Mouse (Mus musculus) C2C12 (cell line): Measurements from ENCODE around the gene Ugcg. TPM values are rescaled to one million over a fixed set of nuclear protein-coding genes. Genes with fewer than 3 reads are reported as not detected.

ENCODE experiments used
- H3K27me3 ChIP-seq: one replicate; pipeline ENCODE4 v1.6.1; 2011; ENCODE audit not compliant: control insufficient read depth, insufficient read depth, insufficient read length
- H3K36me3 ChIP-seq: one replicate; pipeline ENCODE4 v1.6.1; 2011; ENCODE audit not compliant: control insufficient read depth, insufficient read depth
- H3K4me3 ChIP-seq: one replicate; pipeline ENCODE4 v1.5.1; 2011; ENCODE audit warnings: mild to moderate bottlenecking, control low read depth; ENCODE audit not compliant: poor library complexity, insufficient read depth, severe bottlenecking
- H3K79me2 ChIP-seq: one replicate; pipeline ENCODE4 v1.6.1; 2011; ENCODE audit not compliant: control insufficient read depth, insufficient read depth
- H3K79me3 ChIP-seq: one replicate; pipeline ENCODE4 v1.6.1; 2011; ENCODE audit warnings: low read depth, control low read depth
- H3ac ChIP-seq: one replicate; pipeline ENCODE3; 2011; ENCODE audit warnings: low read depth; ENCODE audit not compliant: control insufficient read depth, insufficient read length
- CEBPB ChIP-seq: IDR thresholded peaks from one replicate; pipeline ENCODE4 v1.6.1; 2011; ENCODE audit warnings: low read depth, mild to moderate bottlenecking, control low read depth, moderate library complexity
- CTCF ChIP-seq: IDR thresholded peaks from one replicate; pipeline ENCODE4 v1.5.1; 2011; ENCODE audit not compliant: control insufficient read depth, insufficient read depth, insufficient read length
- FOSL1 ChIP-seq: IDR thresholded peaks from one replicate; pipeline ENCODE4 v1.8.0; 2011; ENCODE audit warnings: mild to moderate bottlenecking, low read length; ENCODE audit not compliant: poor library complexity, insufficient read depth, severe bottlenecking
- MAX ChIP-seq: IDR thresholded peaks from one replicate; pipeline ENCODE4 v1.6.1; 2011; ENCODE audit warnings: mild to moderate bottlenecking, control low read depth
- MYOD1 ChIP-seq: IDR thresholded peaks from one replicate; pipeline ENCODE4 v1.6.1; 2011; ENCODE audit warnings: low read depth; ENCODE audit not compliant: control insufficient read depth, insufficient read length
- MYOG ChIP-seq: IDR thresholded peaks from one replicate; pipeline ENCODE4 v1.6.1; 2011; ENCODE audit not compliant: control insufficient read depth, insufficient read length; ENCODE audit errors: extremely low read depth
- USF1 ChIP-seq: IDR thresholded peaks from one replicate; pipeline ENCODE4 v1.6.1; 2011; ENCODE audit warnings: low read depth, mild to moderate bottlenecking, control low read depth, moderate library complexity
- polyA plus RNA-seq: library from polyadenylated mRNA; unstranded; fragments of >200 nt; fragmentation: generic; extraction: Trizol; gene quantifications from one replicate; pipeline ENCODE4 v1.2.1, GENCODE M21; 2012; ENCODE audit warnings: missing spikeins

Ugcg gene
- polyA plus RNA-seq, 1 experiment = 34.5 TPM

GRCm38 (mm10) chr4:59243802-59244493 is 54.9 kb downstream of the Ugcg start:
- TF ChIP-seq MYOG = no peak
- TF ChIP-seq MYOD1 = no peak
- no peak for TF ChIP-seq CEBPB
- no peak for TF ChIP-seq USF1
- no peak for TF ChIP-seq MAX
- no peak for TF ChIP-seq CTCF
- TF ChIP-seq FOSL1 = no peak
- Histone ChIP-seq H3K79me3 (no peaks in the 10 kb centered on the region), H3K79me2 (no peaks in the 10 kb centered on the region), H3ac (no peak overlapping the region), H3K4me3 (no peak overlapping the region), H3K27me3 (no peaks in the 10 kb centered on the region), H3K36me3 (no peaks in the 10 kb centered on the region)

GRCm38 (mm10) chr4:59244791-59245555 is 55.9 kb downstream of the Ugcg start:
- Histone ChIP-seq H3K79me2 (no peaks in the 10 kb centered on the region), H3ac (no peak overlapping the region), H3K27me3 (no peaks in the 10 kb centered on the region), H3K4me3 (no peak overlapping the region), H3K79me3 (no peaks in the 10 kb centered on the region), H3K36me3 (no peaks in the 10 kb centered on the region)
- no peak for TF ChIP-seq USF1
- TF ChIP-seq MYOD1 = no peak
- TF ChIP-seq CEBPB = no peak
- TF ChIP-seq FOSL1 = no peak
- no peak for TF ChIP-seq CTCF
- TF ChIP-seq MYOG = no peak
- no peak for TF ChIP-seq MAX

GRCm38 (mm10) chr4:59245776-59246175 is 56.7 kb downstream of the Ugcg start:
- Histone ChIP-seq H3K4me3 (no peak overlapping the region), H3K79me3 (no peaks in the 10 kb centered on the region), H3ac (no peak overlapping the region), H3K79me2 (no peaks in the 10 kb centered on the region), H3K36me3 (no peaks in the 10 kb centered on the region), H3K27me3 (no peaks in the 10 kb centered on the region)
- TF ChIP-seq CTCF (no peak), CEBPB (no peak), MAX (no peak), USF1 (no peak), MYOG (no peak), FOSL1 (no peak), MYOD1 (no peak)

- H3K4me3 ChIP-seq = no peak overlapping the region
- H3K27me3 ChIP-seq = no peaks in the 10 kb centered on the region
- no peaks in the 10 kb centered on the region for H3K79me3 ChIP-seq
- H3K79me2 ChIP-seq = no peaks in the 10 kb centered on the region
- no peak overlapping the region for H3ac ChIP-seq
- no peaks in the 10 kb centered on the region for H3K36me3 ChIP-seq
- TF ChIP-seq MAX (no peak), MYOD1 (no peak), FOSL1 (no peak), MYOG (no peak), CEBPB (no peak), USF1 (no peak)
Measured at GRCm38 (mm10) chr4:59247545-59247944, 58.5 kb downstream of the Ugcg start.

- Histone ChIP-seq H3K79me2 (no peaks in the 10 kb centered on the region), H3K27me3 (no peaks in the 10 kb centered on the region), H3ac (no peak overlapping the region), H3K79me3 (no peaks in the 10 kb centered on the region), H3K4me3 (no peak overlapping the region), H3K36me3 (no peaks in the 10 kb centered on the region)
- TF ChIP-seq USF1 = no peak
- TF ChIP-seq FOSL1 = no peak
- TF ChIP-seq MAX = no peak
- TF ChIP-seq MYOD1 = no peak
- no peak for TF ChIP-seq CEBPB
Measured at GRCm38 (mm10) chr4:59248035-59248434, 59.0 kb downstream of the Ugcg start.
